Mouse (Mus musculus) fibroblast of lung, adult 2 months (primary cell): ENCODE measurements around the gene Hist1h2bg.
"Not testable (repeated sequence)": the region's sequence is repeated elsewhere in the genome, so short reads cannot be mapped to it uniquely, and the experiment has no call there.

ENCODE experiments used
- DNase-seq: peaks from one replicate; pipeline ENCODE4 v3.0.0-alpha.2; 2011; ENCODE audit warnings: low read depth

Gene Hist1h2bg

DNA sequence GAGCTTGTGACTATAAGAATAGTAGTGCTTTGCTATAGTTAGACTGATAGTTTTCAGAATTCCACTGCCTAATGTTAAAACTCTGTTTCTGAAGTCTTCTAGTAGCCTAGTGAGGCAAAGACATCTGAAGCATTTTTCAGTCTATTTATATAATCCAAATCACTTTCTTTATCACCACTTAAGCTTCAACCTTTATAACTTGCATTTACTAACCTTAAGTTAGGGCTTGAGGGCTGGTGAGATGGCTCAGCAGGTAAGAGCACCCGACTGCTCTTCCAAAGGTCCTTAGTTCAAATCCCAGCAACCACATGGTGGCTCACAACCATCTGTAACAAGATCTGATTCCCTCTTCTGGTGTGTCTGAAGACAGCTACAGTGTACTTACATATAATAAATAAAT lies 31.4 kb upstream of the Hist1h2bg start:
- not testable (repeated sequence) for DNase-seq

- no peak for DNase-seq
These were observed 29.7 kb upstream of the Hist1h2bg start for GRCm38 (mm10) chr13:23541497-23541896.

DNA sequence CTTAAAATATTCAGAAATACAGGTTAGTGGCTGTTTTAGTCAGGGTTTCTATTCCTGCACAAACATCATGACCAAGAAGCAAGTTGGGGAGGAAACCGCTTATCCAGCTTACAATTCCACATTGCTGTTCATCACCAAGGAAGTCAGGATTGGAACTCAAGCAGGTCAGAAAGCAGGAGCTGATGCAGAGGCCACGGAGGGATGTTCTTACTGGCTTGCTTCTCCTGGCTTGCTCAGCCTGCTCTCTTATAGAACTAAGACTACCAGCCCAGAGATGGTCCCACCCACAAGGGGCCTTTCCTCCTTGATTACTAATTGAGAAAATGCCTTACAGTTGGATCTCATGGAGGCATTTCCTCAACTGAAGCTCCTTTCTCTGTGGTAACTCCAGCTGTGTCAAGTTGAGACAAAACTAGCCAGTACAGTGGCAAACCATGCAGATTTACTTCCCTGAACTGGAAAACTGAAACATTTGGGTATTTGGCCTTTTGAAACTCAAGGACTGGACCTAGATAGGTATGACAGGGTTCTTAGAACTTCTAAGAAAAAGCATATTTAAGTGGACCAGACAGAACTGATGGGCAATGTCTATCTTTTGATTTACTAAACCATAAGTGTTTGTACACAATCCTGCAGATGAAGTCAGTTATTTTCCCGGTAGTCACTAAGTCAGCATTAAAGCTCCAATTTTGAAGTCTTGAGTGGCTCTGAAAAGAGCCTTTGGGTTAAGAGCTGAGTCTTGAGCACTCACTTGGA lies 28.8 kb upstream of the Hist1h2bg start:
- DNase-seq, result not testable (repeated sequence)

- DNase-seq, result peak; percentile 91
These were observed 28.1 kb upstream of the Hist1h2bg start, which contains the start of gene Hist1h2bh for GRCm38 (mm10) chr13:23542999-23543607. Gene Hist1h2bh (minus strand): TSS chr13:23543392.

DNA sequence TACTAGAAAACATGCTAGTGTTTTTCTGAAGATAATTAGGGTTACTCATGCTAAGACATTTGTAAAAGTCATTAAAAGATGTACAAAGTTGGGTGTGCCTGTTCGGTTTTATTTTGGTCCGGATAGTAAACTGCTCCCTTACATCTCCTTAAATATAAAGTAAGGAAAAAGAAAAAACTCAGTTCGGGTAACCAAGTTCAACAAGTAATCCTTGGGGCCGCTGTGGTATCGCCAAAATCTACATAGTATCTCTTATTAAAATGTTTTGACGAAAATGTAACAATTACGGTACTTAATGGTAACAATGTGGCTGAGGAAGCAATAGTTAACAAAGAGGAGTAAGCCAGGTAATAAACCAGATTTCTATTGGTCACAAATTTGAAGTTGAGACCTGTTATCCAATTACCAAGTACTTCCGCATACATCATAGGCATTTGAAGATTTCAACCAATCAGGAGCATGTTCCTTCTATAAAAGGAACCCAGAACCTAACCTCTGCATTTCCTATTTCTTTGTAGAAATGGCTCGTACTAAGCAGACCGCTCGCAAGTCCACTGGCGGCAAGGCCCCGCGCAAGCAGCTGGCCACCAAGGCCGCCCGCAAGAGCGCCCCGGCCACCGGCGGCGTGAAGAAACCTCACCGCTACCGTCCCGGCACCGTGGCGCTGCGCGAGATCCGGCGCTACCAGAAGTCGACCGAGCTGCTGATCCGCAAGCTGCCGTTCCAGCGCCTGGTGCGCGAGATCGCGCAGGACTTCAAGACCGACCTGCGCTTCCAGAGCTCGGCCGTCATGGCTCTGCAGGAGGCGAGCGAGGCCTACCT lies 27.0 kb upstream of the Hist1h2bg start, which contains the start of gene Hist1h3f:
TSS of gene Hist1h3f (plus strand) at position 88 of the 822 bp plus-strand sequence.
- DNase-seq, result peak; percentile 93

DNA sequence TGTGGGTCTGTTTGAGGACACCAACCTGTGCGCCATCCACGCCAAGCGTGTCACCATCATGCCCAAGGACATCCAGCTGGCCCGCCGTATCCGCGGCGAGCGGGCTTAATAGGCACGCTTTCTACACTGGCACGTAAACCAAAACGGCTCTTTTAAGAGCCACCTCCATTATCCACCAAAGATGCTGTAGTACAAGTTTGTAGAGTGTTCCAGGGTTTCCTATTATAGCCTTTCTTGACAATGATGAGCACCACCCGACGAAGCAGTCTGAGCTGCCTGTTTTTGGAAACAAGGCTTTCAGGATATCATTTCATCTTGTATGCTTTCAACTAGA lies 26.4 kb upstream of the Hist1h2bg start:
- not testable (repeated sequence) for DNase-seq

- no peak for DNase-seq
These were observed 24.5 kb upstream of the Hist1h2bg start for GRCm38 (mm10) chr13:23546694-23547093.

- no peak for DNase-seq
These were observed 20.4 kb upstream of the Hist1h2bg start for GRCm38 (mm10) chr13:23550761-23551145.

DNA sequence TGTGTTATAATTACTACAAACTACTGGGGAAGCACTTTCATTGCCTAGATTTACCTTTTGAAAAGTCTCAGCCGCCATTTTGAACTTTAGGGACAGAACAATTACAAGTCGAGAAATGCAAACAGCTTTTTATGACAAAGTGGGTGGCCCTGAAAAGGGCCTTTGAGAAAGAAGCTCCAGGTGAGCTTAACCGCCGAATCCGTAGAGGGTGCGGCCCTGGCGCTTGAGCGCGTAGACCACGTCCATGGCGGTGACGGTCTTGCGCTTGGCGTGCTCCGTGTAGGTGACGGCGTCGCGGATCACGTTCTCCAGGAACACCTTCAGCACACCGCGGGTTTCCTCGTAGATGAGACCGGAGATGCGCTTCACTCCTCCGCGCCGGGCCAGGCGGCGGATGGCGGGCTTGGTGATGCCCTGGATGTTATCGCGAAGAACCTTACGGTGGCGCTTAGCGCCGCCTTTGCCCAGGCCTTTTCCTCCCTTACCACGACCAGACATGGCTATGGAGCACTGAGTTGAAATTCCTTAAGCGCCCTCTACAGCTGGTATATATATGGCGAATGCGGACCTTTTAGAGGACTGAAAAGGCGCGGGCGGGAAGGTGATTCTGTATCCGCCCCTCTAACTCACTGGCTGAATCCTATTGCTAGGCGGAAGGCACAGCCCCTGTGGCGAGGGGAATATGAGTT lies 19.9 kb upstream of the Hist1h2bg start, which contains the start of gene Hist1h4f:
TSS of gene Hist1h4f (minus strand) at position 503 of the 689 bp plus-strand sequence.
- DNase-seq, result peak; percentile 87

- DNase-seq, result no peak
These were observed 19.0 kb upstream of the Hist1h2bg start for GRCm38 (mm10) chr13:23551931-23552914.

- DNase-seq, result no peak
These were observed 18.2 kb upstream of the Hist1h2bg start, which contains the start of gene Hist1h1d for GRCm38 (mm10) chr13:23552962-23553361. Gene Hist1h1d (plus strand): TSS chr13:23553262.

DNA sequence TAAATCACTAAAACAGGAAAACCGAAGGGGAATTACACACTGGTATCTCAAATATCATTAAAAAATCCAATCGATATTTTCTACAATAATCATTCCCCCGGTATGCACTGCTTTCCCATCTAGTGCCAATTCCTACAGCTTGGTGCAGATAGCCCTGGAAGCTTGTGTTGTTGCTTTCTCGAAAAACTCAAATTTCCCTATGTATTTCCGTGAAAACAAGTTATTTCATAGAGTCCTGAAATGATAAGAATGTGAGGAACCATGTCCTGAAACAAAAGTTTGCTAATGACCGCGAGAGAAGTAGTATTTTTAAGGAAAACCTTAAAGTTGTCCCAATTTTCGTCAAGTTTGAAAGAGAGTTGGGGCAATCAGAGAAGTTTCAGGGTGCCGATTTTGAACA lies 16.8 kb upstream of the Hist1h2bg start:
- no peak for DNase-seq

DNA sequence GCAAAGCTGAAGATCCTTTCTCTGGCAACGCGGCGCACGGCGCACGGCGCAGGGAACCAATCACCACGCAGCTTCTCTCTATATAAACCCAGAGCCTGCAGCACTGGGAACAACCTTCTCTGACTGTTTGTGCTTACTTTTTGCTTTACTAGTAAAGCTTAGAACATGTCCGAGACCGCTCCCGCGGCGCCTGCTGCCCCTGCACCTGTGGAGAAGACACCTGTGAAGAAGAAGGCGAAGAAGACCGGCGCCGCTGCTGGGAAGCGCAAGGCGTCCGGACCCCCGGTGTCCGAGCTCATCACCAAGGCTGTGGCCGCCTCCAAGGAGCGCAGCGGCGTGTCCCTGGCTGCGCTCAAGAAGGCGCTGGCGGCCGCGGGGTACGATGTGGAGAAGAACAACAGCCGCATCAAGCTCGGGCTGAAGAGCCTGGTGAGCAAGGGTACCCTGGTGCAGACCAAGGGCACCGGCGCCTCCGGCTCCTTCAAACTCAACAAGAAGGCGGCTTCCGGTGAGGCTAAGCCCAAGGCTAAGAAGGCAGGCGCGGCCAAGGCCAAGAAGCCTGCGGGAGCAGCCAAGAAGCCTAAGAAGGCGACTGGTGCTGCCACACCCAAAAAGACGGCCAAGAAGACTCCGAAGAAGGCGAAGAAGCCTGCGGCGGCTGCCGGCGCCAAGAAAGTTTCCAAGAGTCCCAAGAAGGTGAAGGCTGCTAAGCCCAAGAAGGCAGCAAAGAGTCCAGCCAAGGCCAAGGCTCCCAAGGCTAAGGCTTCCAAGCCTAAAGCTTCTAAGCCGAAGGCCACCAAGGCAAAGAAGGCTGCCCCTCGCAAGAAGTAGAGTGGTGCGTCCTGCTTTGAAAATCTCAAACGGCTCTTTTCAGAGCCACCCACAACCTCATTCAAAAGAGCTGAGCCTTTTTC lies 16.0 kb upstream of the Hist1h2bg start:
- DNase-seq, result no peak

DNA sequence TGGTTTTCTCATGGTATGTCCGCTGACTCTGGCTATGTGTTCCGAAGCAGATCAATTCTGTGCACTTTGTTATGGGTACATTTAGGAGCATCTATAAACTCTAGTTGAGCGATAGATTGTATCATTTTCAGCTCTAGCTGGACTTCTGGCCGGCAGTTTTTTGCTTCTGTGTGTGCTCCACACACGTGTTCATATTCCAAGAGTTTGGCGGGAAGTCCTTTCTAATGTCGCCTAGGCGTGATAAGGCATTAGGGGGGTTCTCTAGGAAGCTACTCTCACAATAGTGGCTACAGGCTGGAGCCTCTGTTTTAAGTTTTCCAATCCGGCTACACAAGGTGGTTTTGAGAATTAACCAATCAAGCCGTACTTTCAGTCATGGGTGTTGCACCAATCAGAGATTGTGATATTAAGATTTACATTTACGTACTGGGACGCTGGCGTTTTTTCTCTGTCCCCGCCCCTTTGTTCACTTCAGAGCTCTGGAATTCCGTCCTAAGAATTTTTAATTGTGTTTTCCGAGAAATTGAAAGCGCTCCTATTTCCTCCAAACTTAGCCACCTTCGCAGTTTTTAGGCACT lies 15.3 kb upstream of the Hist1h2bg start:
- DNase-seq, result no peak

GRCm38 (mm10) chr13:23556906-23557305 lies 14.3 kb upstream of the Hist1h2bg start:
- DNase-seq, result no peak

GRCm38 (mm10) chr13:23560699-23561098 lies 10.5 kb upstream of the Hist1h2bg start:
- not testable (repeated sequence) for DNase-seq

DNA sequence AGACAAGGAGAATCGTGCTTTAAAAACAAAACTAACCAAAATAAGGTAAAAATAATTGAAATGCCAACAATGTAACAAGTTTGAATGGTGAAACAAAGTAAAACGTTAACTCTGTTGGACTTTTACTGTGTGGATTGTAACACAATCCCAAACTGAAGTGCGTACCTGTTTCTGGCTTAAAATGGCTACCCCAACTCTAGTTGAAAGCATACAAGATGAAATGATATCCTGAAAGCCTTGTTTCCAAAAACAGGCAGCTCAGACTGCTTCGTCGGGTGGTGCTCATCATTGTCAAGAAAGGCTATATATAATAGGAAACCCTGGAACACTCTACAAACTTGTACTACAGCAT lies 9.7 kb upstream of the Hist1h2bg start:
- not testable (repeated sequence) for DNase-seq

DNA sequence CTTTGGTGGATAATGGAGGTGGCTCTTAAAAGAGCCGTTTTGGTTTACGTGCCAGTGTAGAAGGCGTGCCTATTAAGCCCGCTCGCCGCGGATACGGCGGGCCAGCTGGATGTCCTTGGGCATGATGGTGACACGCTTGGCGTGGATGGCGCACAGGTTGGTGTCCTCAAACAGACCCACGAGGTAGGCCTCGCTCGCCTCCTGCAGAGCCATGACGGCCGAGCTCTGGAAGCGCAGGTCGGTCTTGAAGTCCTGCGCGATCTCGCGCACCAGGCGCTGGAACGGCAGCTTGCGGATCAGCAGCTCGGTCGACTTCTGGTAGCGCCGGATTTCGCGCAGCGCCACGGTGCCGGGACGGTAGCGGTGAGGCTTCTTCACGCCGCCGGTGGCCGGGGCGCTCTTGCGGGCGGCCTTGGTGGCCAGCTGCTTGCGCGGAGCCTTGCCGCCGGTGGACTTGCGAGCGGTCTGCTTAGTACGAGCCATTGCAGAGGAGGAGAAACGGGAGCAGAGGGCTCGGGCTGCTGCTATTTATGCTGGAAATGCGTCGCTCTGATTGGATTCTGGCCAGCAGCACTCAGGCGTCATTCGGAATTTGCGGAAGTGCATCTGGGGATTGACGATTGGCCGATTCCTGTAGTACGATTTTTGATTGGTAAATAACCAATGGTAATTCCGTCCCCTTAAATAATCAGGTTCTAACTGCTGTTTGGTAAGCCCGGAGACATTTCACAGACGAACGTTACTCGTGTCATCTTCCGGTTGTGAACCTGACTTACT lies 9.1 kb upstream of the Hist1h2bg start, which contains the start of gene Hist1h3e:
TSS of gene Hist1h3e (minus strand) at position 487 of the 777 bp plus-strand sequence.
- DNase-seq, result peak; percentile 94
